Mouse (Mus musculus): ENCODE measurements at regions not wholly inside any gene's neighbourhood (a gene's known extent, or its start where the extent isn't known, plus 50 kb on each side); places are given as distances from the start of the nearest gene placed in this dataset.

- TF ChIP-seq GATA1 (IDR thresholded peaks at IDR 0.05; ENCODE audit: borderline replicate concordance, low read length) (no peak), CTCF (IDR thresholded peaks at IDR 0.05; ENCODE audit: low read depth, low read length) (no peak), TAL1 (conservative IDR thresholded peaks at IDR 0.05; ENCODE audit: low read depth, low read length) (no peak)
Observed at GRCm38 (mm10) chr3:50826424-50826819, 383.0 kb upstream of the Slc7a11 start.
